Mouse (Mus musculus): Measurements from ENCODE around the gene Fchsd2.
A peak's percentile ranks its signal among the peaks of the same experiment; 100 is the strongest.
"Not testable (repeated sequence)": the region's sequence is repeated elsewhere in the genome, so short reads cannot be mapped to it uniquely, and the experiment has no call there.

The Fchsd2 gene

DNA sequence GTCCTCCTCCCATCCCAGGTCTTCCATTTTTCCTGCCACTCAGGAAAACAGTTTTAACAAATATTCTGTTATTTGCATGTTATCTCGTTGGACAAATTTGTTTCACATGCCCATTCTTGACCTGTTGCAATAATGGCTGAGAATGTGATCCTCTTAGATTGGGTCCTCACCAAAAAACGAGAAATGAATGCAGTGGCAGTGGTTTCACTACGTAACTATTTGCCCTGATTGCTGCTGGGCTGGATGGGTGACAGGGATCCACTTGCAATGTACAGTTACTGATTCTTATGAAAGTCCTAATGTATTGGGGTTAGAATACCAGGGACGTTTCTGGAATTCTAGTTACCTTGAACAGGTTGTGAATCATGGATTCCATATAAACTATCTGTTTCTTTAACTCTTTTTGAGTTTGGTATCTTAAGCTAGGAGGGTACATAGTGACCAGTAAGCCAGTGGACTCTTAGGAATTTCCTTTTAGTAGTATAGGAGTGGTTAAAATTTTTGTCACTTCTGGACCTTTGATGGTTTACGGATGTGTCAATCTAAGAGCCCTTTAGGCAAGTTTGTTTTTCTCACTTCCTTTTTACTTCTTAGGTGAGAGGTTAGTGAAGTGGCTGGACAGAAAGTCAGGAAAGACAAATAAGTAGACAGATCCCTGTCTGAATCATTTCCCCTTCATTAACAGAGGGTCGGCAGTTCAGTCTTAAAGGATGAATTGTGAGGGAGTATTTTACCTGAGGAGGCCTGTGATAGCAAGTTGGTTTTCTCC, 31.1 kb downstream of the Fchsd2 start:
- DNase-seq = no peak

GRCm38 (mm10) chr7:101127737-101128136, 35.1 kb downstream of the Fchsd2 start:
- no peak for DNase-seq

GRCm38 (mm10) chr7:101128536-101128935, 35.9 kb downstream of the Fchsd2 start:
- no peak for DNase-seq

- no peak for DNase-seq
Measured at GRCm38 (mm10) chr7:101130646-101131045, 38.0 kb downstream of the Fchsd2 start.

- DNase-seq = no peak
Measured at GRCm38 (mm10) chr7:101131281-101131680, 38.6 kb downstream of the Fchsd2 start.

GRCm38 (mm10) chr7:101133591-101133990, 40.9 kb downstream of the Fchsd2 start:
- DNase-seq = no peak

DNA sequence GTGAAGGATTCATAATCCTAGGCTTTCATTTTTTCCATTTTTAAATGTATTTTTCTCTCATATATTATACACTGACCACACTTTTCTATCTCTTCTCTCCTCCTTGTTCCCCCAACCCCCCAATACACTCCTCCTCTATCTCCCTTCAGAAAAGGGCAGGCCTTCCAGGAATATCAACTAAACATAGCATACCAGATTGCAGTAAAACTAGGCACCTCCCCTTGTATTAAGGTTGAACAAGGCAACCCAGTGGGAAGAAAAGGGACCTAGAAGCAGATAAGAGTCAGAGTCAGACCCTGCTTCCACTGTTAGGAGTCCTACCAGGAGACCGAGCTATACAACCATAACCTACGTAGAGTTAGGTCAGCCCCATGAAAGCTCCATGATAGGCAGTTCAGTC, 41.5 kb downstream of the Fchsd2 start:
- no peak for DNase-seq

DNA sequence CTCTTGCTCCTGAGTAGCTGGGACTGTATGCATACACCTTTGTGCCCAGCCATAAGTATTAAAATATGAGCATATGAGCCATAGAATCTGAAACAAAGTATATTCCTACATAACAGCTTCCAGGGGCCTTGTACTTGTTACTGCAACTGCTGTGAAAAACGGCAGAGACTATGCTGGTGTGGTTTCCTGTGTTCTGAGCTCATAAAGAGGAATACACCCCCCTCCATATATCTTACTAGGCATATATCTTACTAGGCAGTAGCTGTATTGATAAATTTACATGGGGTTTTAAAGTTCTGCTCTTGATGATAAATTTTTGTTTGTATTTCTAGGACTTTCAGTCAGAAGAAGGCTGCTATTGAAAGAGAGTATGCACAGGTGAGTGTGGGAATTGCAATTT, 46.2 kb downstream of the Fchsd2 start:
- DNase-seq = no peak

DNA sequence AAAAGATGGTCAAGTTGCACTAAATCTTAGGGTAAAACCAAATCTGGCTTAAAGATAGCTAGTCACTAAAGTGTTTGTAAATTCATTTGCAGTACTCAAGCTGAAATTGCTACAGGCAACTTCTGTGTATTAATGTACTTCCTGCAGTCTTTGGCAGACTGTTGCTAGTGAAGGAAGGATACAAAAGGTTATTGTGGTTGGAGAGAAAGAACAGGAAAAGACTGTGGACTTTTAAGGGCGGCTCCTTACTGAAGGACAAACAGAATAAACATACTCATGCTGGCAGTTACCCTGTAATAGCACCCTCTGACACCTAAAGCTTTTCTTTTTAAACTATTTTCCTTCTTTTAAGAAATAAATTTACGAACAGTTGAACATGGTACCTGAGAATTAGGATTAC, 50.2 kb downstream of the Fchsd2 start:
- peak; percentile 22 for DNase-seq

DNA sequence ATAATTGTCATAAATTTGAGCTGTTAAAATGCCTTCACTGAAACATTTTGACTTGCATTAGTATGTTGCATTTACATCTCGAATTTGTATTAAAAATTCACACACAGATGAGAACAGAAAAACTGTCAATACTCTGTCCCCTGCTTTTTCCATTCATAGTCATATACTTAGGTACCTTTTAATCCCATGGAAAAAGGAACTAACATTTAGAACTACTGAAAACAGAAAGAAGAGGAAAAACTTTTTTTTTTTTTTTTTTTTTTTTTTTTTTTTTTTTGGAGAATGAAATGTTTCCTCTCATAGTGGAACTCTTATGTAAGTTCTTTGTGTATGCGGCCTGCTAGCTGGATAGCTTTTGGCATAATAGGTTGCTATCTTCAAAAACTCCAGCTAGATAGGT, 51.6 kb downstream of the Fchsd2 start:
- no peak for DNase-seq

- no peak for DNase-seq
Measured at GRCm38 (mm10) chr7:101149039-101149438, 56.4 kb downstream of the Fchsd2 start.

- DNase-seq = not testable (repeated sequence)
Measured at GRCm38 (mm10) chr7:101154883-101155282, 62.2 kb downstream of the Fchsd2 start.

DNA sequence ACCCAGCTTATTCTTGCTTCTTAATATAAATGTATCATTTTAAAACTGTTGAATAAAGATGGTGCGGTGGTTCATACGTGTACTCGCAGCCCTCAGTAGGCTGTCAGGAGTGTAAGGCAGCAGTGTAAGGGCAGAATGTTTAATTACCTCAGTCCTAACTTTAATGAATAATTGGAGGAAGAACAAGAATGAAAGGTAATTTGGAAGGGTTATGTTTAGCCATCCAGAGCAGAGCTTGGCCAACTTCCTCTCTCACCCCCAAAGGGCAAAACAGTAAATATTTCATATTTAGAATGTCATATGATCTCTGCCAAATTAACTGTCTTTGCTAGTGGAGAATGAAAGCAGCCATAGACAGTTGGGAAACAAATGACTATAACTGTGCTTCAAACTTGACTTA, 62.6 kb downstream of the Fchsd2 start:
- peak; percentile 17 for DNase-seq

GRCm38 (mm10) chr7:101160266-101160665, 67.6 kb downstream of the Fchsd2 start:
- no peak for DNase-seq

GRCm38 (mm10) chr7:101162781-101163180, 70.1 kb downstream of the Fchsd2 start:
- no peak for DNase-seq

- DNase-seq = no peak
Measured at GRCm38 (mm10) chr7:101163878-101164277, 71.2 kb downstream of the Fchsd2 start.

DNA sequence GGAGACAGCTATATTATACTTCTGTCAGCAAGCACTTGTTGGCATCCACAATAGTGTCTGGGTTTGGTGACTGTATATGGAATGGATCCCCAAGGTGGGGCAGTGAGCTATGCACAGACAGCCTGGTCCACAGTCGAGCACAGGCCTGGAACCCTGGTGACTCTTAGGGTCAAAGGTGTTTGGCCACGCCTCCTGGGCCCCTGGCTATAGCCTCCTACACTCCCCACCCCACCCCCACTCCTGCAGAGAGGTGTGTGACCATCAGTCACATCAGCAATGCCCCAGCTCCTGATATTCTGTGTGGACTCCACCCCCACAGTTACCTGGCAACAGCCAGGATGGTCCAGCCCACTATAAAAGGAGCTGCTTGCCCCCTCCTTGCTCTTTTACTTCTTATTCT, 73.9 kb downstream of the Fchsd2 start:
- DNase-seq = no peak

DNA sequence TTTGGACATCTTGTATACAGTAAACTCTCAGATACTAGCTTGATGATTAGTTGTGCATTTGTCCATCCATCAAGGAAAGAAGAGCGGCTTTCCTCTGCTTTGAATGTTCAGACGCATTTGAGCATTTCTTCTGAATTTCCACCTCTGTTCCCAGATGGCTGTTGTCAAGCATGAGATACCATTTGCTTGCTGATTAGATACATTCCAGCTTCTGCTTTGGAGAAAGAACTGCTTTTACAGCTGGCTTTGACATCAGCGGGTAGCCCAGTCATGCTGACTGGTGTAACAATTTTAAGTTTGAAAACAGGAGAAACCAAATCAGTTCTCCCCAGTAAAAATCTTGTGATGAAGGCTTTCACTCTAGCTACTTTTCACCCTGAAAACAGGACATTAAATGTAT, 77.8 kb downstream of the Fchsd2 start:
- peak; percentile 31 for DNase-seq

GRCm38 (mm10) chr7:101171002-101171401, 78.3 kb downstream of the Fchsd2 start:
- DNase-seq = no peak

DNA sequence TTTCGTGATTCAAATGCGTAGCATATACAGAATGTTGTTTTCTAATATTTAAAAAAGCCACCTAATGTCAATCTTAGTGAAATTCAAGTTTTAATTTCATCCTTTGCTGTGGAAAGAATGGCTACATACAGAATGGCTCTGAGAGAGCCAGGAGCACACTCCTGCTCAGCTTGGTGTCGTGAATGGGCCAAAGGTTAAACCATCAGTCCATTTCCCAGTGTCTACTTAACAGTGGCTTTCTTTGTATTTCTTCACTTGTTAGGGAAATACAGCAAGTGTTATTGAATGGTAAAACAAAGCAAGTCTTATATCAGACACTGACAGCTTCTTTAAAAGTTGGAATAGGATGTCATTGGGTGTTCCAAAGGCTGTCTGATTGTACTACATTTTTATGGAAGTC, 80.7 kb downstream of the Fchsd2 start:
- no peak for DNase-seq

DNA sequence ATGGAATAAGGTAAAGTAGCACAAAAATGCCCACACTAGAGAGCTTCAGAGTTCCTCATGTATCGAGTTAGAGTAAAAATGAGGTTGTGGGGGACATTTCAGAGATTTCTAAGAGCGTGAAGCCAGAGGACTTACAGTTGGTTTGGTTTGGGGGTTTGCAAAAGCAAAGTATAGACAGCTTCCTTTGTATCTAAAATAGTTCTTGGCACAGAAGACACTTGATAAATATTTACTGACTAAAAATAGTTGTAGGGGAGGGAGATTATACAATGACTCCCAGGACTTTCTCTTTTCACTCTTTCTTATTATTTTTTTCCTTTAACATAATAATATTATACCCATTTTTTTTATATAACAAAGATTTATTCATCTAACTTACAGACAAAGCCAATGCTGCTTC, 86.1 kb downstream of the Fchsd2 start:
- no peak for DNase-seq

GRCm38 (mm10) chr7:101191326-101191969, 98.8 kb downstream of the Fchsd2 start:
- DNase-seq = no peak

DNA sequence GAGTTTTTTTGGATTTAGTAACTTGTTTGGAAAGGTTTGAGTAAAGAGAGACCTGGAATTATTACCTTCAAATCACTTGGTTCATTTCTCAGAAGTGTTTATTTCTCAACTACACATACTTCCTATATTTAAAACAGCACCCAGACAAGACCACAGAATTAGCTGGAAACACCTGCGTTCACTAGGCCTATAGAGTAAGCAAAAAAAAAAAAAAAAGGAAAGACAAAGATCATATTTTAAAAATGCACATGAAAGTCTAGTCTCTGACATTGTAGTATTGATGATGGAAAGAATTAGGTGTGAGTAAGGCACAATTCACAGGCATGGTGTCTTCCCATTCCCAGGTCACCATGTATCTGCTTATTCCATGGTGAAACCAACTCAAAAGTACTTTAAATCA, 118.2 kb downstream of the Fchsd2 start:
- DNase-seq = no peak

DNA sequence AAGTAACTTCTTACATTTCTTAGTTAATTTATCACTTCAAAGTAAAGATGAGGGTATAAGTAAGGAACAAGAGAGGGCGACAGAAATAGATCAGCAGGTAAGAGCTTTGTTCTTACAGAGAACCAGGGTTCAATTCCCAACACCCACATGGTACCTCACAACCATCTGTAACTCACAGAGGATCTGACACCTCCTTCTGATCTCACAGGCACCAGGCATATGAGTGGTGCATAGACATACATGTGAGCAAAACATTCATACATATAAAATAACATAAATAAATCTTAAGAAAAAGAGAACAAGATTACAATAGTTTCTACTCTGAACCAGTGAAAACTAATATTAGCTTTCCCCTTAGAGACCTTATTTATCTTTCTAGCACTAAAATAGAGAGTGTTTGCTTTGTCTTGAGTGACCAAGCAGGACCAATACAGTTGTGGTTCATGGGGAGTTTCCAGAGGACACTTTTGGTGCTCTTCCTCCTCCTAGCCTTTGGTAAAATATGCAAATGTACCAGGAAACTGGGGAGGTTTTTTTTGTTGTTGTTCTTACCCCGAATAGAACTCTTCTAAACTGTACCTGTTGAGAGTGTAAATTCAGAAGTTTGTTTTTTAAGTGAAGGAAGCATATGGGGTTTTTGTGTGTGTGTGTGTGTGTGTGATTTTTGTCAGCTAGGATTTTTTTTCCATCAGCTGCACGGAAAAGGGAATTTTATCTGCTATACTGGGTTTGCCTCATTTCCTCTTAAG, 121.0 kb downstream of the Fchsd2 start:
- no peak for DNase-seq
